Mouse (Mus musculus): ENCODE results near the gene Gm20458.

The Gm20458 gene

DNA sequence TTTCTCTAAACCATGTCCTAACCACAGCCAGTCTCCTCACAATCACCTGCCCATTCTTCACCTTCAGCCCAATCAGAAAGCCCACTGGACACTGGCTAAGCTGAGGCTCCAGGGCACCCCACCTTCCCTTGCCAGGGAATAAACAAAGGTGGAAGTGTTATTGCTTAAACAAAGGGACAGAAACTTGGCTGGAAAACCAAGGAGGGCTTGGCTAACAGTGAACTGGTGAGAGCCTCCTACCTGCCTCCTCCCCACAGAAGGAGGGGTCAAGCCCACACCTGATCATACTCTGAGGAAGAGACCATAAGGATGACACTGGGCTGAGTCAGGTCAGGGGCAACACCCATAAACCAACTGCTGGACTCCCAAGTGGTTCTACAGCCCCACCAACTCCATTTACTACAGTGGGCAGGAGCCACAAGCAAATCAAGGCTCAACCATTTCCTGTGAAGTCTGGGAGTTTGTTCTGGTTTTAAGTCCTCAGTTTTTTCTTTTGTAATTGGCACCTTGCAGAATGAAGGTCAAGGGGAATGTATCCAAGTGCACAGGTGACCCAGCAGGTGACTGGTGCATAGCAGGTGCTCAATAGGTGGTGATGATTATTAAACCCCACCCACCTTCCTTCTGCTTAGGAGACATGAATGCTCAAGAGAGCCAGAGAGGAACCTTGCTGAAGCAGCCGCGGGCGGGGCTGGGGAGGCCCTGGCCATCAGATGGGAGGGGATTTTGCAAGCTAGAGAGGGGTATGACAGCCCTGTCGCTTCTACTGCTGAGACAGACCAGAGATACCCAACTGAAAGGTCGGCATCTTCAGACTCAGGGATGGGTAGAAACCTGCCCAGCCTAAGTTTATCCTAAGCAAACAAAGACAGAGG, 25.3 kb upstream of the Gm20458 start:
- DNase-seq (ENCODE audit: low read depth) = no peak

DNA sequence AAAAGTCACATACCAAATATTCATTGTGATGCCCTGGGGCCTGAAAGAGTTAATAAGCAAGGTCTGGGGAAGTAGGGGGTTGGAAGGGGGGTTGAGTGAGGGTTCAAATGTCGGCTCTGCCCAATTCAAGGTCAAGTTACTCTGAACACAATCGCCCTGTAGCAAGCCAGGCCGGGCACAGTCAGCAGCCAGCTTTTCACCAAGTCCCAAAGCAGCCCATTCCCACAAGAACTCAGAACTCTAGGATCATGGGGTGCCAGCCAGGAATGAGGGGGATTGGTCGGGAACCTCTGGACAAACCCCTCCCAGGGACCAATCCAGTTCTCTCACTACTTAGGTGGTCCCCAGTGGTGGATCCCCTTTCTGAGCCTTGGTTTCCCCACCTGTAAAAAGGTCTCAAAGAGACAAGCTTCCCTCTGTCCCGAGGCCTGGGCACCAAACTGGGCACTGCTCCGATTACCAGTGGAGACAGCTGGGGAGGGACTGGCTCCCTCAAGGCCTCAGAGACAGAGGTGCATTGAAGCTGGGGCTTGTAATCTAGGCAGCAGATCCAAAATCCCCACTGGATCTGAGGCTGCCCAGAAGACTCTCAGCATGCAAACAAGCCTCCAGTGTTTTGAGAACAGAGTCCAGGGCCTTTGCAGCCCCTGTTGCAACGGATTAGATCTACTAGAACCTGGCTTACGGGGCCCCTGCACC, 24.4 kb upstream of the Gm20458 start:
- DNase-seq (ENCODE audit: low read depth) = no peak

DNA sequence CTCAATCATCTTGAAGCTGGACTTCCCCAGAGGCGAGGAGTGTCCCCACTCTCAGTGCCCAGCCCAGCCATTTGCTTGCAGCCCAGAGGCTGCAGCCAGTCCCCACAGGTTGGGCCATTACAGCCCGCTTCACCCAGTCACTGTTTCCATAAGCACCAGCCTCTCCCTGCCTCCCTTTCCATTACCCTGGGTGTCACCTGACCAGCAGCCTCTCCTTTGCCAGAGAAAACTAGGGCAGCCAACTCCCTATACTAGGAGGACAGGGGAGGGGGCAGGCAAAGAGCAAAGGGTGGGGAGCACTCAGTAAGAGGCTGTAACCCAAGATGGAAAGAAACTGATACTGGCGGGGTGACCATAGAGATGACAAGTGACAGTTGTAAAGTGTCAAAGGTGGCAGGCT, 23.8 kb upstream of the Gm20458 start:
- no peak for DNase-seq (ENCODE audit: low read depth)

DNA sequence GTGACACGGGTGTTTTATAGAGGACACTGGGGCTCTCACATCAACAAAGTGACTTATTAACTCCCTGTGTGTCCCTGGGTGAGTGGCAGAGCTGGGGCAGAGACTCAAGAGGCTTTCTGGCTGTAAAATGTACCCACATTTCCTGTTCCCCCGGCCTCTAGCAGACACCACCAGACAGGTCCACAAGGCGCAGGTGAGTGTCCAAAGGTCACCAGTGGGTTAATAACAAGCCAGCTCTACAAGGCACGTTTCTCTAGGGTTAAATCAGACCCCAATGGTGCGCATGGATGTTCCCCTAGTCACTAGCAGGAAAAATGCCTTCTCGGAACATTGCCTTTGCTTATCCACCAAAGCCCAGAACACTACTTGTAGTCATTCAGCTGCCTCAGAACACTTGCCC, 23.1 kb upstream of the Gm20458 start:
- no peak for DNase-seq (ENCODE audit: low read depth)

DNA sequence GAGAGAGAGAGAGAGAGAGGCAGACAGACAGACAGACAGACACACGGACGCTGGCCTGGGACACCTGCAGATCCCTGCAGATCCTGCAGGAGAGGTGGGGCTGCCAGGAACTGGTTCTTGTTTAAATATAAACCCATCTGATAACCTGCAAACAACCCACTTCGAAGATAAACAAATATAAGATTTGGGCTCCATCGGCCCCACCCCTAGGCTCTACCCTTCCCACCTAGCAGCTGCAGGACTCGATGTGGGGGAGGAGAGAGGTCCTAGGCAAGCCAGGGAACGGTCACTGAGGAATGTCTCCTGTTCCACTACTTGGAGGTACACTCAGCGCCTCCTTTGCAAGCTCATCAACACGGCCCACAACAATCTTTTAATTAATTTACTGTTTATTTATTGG, 22.5 kb upstream of the Gm20458 start:
- no peak for DNase-seq (ENCODE audit: low read depth)

DNA sequence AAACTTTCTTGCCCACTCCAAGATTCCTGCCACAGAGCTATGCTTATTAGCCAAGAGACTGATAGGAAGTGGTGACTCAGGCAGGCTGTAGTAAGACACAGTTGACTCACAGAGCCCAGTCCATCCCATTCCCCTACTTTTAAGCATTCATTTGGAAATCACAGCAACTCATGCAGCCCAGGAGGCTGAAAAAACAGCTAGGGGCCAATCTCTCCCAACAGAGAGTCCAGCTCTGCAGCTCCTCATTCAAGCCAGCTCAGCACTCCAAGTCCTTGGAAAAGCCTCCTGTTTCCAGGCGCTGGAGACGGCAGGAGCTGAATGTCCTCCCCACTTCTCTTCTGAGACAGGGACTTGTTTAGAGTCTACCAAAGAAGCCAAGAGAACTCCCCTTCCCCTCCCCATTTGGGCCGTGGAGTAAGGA, 21.8 kb upstream of the Gm20458 start:
- no peak for DNase-seq (ENCODE audit: low read depth)

DNA sequence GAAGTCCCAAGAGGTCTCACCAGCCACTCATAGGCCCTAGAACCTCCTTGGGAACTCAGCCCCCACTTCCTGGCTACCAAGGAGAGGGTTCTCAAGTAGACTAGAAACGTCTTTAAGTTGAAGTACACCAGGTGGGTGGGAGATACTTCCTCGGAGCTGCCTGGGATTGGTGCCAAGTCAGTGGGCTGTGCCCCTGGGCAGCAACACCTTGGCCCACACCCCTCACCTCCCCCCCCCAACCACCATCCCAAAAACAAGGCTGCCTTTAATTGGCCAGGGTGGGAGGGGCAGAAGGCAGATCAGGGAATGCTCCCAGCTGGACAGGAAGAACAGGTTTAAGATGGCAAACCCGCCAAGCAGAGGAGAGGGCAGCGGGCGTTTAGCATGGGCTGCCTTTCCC, 20.5 kb upstream of the Gm20458 start:
- DNase-seq (ENCODE audit: low read depth) = no peak

DNA sequence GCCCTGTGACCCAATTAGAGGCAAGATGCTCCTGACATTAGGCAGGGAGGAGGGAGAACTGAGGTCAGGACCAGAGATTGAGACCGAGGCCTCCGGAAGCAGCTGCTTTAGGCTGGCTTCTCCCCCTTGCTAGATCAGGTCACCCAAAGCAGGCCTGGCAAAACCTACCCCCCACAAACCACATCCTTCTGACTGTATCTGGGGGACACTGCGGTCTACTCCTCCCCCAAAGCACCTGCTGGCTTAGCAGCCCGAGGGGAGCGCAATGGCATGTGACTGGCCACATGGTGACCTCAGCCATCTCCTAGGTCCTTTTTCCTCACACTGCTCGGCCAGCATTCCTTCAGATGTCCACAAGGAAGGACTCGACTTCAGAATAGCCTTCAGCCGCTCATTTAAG, 19.6 kb upstream of the Gm20458 start:
- DNase-seq (ENCODE audit: low read depth) = peak; percentile 51

DNA sequence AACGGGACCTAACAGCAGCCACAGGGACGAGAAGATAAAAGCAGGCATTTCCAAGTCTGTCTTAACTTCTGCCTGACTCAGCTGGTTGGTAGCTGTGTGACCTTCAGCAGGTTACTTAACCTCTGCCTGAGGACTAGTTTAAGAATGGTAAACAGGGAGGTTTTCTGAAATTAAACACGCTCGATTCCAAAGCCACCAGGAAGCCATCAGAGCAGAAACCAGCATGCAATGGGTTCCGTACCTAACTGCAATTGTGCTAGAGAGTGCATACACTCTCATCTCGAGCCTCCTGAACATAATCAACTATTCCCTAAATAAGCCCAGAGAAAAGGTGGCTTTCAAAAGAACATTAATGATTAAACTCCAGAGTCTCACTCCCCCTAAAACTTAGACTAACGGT, 19.0 kb upstream of the Gm20458 start:
- peak; percentile 28 for DNase-seq (ENCODE audit: low read depth)

DNA sequence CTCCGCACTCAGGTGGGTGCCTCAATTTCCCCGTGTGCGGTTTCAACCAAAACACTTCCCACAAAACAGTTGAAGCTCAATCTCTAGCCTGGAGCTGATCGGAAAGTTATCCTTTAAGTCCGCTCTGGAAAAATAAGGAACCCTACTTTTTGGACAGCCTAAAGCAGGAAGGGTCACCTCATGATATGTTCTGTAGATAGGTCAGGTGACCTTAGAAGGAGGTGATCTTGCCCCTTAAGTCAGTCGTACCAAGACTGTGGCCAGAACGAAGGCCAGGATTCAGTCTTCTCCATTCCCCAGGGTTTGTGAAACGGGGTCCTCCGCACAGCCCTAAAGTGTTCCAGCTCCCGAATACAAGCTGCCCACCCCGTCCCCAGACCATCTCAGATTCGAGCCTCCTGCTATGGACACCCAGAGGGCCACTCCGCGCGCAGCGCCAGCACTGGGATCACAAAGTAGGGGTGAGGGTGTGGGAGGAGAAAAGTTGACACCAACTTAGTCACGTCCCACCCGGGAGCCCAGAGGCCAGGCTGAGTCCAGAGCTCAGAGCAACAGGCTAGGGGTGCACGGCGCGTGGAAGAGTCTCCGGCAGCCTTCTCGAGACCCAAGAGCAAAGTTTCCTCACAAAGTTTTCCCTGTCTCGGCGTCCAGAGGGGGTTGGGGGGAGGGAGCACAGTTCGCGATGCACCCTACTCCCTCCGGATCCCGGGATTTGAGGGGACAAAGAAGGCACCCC, 18.3 kb upstream of the Gm20458 start:
- no peak for DNase-seq (ENCODE audit: low read depth)

DNA sequence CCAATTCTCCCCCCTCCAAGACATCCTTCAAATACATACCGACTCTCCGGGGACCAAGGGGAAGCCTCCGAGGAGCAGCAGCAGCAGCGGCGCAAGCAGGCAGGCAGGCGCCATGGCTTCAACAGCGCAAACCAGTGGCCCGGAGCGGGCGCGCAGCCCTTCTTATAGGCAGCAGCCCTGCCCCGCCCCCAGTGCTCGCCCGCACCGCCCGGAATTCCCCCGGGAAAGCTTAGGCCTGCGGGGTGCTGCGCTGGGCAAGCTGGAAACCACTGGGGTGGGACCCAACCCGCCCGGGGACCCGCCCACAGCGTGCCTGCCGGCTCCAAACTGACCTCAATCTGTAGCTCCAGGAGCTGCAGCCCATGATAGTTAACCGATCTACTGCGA, 17.7 kb upstream of the Gm20458 start:
- peak; percentile 61 for DNase-seq (ENCODE audit: low read depth)

DNA sequence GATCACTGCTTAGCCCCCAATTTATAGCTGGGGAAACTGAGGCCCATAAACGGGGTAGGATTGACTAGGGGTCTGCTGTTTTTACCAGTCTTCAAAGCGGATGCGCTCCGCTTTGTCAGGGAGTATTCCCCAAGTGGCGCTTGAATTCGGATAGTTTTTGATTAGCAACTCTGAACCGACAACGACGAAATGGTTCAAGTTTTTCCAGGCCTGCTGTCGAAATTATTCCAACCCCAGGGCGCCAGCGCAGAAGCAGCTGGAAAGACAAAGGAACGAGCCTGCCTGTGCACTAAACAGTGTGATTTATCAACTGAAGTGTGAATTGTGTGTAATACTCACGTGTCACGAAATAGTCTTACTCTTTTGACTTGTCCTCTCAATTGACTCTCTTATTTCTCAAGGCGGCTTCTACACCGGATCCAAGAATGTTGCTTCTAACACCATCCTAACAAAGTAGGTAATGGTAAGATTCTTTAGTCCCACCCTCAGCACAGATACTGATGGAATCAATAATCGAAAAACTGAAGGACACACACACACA, 17.2 kb upstream of the Gm20458 start, which contains the start of gene Sdc4:
Sdc4 (minus strand) TSS at position 428 of the 541 bp plus-strand sequence.
- DNase-seq (ENCODE audit: low read depth) = no peak

DNA sequence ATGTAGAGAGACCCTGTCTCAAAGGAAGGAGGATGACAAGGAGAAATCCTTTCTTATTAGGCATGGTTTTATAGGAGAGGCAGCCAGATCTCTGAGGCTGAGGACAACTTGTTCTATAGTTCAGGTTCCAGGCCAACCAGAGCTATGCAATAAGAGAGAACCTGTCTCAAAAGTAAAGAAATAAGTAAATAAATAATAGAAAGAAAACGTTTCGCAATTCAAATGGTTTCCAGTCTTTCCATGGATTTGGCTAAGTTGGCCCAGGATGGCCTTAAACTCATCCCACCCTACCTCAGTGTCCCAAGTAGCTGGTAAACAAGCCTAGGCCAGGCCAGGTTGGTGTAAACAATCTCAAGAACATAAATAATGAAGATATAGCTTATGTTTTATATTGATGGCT, 16.1 kb upstream of the Gm20458 start:
- no peak for DNase-seq (ENCODE audit: low read depth)

DNA sequence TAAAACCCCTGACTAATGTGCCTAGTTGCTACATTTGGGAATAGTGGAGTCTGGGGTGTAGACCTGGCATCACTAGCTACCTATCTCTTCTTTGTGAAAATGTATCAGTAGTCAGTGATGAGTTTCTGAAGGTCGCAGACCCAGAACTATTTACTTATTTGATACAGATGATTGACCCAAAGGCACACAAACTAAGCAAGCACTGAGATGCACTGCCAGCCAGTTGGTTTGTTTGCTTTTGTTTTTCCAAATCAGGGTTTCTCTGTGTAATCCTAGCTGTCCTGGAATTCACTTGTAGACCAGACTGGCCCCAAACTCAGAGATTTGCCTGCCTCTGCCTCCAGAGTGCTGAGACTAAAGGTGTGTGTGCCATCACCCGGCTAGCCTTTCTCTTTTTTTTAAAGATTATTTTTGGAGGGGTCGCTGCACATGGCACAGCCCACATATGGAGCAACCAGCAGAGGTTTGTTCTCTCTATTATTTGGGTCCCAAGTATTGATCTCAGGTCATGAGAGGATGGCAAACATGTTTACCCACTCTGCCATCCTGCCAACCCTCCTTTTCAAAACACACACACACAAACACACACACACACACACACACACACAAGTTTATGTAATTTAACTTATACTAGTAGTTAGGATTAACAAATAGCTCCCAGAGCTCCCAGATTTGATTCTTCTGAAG, 15.2 kb upstream of the Gm20458 start:
- no peak for DNase-seq (ENCODE audit: low read depth)

DNA sequence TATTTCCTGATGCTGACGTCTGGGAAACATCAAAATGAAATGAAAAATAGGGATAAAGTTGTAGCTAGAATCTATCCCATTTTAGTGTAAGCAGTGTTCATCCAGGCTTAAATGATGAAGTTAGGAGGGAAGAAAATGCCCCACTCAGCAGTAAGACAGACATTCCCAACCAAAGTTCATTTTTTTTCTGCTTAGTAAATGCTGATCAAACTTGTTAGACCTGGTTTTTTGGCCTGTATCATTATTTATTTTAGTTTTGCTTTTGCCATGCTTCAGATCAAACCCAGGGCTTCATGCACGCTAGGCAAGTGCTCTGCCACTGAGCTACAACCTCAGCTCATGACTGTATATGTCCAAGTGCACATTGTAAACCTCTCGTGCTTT, 14.7 kb upstream of the Gm20458 start:
- DNase-seq (ENCODE audit: low read depth) = no peak

DNA sequence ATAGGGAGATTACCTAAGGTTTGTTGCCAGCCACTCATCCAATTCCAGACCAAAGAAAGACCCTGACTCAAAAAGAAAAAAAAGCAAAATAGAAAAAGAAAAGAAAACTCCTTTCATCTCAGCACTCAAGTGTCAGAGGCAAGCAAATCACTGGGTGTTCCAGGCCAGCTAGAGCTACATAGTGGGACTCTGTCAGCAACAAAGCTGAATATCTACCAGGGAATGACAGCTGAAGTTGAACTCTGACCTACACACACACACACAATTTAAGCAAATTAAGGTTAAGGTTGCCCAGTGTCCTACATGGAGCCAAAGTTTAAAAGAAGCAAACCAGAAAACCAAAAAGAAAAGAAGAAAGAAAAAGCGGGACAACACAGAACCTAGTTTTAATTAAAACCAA, 12.6 kb upstream of the Gm20458 start:
- DNase-seq (ENCODE audit: low read depth) = no peak

DNA sequence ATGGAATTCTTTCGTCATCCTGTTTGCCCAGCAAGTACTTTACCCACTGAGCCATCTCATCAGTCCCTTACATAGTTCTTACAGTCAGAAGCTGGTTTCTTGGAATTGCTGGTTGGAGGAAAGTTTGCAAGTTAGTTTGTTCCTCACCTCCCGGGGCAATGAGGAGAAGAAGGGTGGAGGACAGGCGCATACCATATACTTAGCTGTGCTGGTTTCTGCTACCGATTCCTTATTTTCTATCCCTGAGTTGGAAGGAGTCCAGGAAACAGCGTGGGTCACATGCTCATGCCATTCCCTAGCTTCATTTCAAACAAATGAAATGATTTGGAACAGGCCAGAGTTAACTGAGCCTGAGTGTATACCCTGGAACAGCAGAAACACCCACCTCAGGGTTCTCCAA, 11.8 kb upstream of the Gm20458 start:
- no peak for DNase-seq (ENCODE audit: low read depth)

DNA sequence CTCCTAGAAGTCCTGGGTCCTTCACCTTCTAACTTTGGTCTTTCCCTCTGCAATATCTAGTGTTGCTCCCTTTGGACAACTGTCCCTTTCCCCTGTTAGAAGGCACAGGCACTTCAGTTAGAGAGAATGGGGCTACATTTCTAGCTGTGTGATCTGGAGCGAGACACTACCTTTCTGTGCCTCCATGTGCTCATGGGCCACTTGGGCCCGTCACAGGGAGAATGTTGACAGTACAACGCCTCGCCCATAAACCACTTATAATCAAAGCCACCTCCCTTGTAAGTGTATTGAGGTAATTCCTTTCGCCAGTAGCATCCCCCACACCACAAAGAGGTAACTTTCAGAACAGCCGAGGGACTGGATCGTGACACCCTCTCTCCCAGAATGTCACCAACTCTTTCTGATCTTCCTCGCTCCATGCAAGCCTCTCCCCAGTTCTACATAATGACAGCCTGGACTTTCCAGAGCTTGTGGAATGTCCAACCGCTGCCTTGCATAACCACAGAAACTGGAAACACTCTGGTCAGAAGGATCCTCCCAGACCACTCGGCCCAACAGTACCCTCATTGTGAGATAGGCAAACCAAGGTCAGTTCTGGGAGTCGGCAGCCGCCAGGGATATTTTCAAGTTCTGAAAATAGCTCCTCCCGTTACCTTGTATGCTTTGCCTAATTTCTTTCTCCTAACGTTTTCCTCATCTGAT, 11.3 kb upstream of the Gm20458 start:
- no peak for DNase-seq (ENCODE audit: low read depth)

DNA sequence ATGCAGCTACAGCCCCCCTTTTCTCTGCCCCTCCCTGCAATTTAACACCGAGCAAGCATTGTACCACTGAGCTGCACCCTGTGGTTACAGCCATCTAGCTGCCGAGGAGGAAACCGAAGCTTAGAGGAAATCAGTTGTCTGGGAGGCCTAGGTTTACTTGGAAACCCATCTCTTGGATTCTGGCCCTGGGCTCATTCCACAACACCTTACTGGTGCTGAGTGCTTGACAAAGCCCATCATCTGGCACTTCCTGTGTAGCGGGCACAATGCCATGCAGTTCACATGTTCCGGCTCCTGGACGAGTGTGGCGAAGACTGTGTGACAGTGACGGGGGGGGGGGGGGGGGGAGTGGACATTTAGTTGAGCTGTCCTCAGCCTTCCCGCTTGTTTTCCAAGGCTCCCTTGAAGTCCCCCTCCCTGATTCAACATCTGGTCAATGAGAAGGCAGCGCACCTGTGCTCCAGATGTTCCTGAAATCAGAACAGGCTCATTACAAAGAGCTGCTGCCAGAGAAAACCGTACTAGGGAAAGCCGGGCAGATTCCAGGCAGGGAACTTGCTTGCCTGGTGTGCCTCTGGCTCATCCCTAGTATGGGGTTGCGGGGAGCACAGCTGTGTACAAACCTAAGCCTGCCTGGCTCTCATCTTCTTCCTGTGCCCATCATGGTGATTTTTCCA, 8.6 kb upstream of the Gm20458 start:
- DNase-seq (ENCODE audit: low read depth) = no peak

DNA sequence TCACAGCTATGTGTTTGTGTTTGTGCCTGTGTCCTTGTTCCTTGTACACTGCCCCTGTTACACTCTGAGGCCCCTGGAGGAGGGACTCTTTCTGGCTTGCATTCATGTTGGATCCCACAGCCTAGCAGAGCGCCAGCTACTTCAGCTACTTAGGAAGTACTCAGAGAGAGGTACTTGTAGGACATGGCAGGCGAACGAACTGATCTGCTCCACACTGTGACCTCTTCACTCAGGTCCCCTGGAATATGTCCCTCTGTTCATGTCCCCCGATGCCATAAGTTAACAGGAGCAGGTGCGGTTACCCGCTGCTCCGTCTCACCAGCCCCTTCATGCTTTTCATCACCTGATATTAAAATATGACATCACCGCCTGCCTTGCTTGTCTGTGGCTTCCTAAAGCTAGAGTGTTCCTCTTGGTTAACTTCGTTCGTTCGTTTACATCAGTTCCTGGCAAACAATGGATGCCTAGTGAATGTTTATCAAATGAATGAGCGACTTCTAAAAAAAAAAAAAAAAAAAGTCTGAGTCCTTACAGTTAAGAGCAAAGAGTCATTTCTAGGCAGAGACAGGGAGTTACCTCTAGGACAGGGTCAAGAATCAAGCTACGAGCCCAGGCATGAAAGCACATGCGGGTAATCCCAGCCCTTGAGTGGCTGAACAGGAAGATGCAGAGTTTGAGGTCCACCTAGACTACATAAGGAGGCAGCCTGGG, 7.6 kb upstream of the Gm20458 start:
- DNase-seq (ENCODE audit: low read depth) = no peak

Data from induced T-regulatory cell, adult 2 months (primary cell).